Mouse (Mus musculus) heart, embryonic 11.5 days (tissue): ENCODE measurements around the gene Chchd5. TPM values are rescaled to one million over a fixed set of nuclear protein-coding genes. Genes with fewer than 3 reads are reported as not detected.

Source experiments
- ATAC-seq: fragments of 200-750 bp; cut with Nextera tagmentation; replicated peaks from 2 replicates; pipeline ENCODE4 v1.8.0; 2017; ENCODE audit warnings: moderate library complexity; ENCODE audit not compliant: insufficient number of reproducible peaks, low FRiP score, low TSS enrichment
- H3K27ac ChIP-seq: fragments of 300-500 bp; sonication (generic); 2 replicates; pipeline ENCODE4 v1.5.1; 2014; ENCODE audit warnings: mild to moderate bottlenecking, low read depth, low read length
- H3K27me3 ChIP-seq: fragments of 300-500 bp; sonication (generic); 2 replicates; pipeline ENCODE4 v1.6.1; 2014; ENCODE audit warnings: mild to moderate bottlenecking, low read length, mixed read lengths; ENCODE audit not compliant: control insufficient read depth, insufficient read depth
- H3K36me3 ChIP-seq: fragments of 300-500 bp; sonication (generic); 2 replicates; pipeline ENCODE4 v1.6.1; 2014; ENCODE audit warnings: mild to moderate bottlenecking, low read length, moderate library complexity, mixed read lengths; ENCODE audit not compliant: control insufficient read depth, insufficient read depth
- H3K4me1 ChIP-seq: fragments of 300-500 bp; sonication (generic); 2 replicates; pipeline ENCODE4 v1.6.1; 2014; ENCODE audit warnings: low read length; ENCODE audit not compliant: control insufficient read depth, insufficient read depth
- H3K4me2 ChIP-seq: fragments of 300-500 bp; sonication (generic); 2 replicates; pipeline ENCODE4 v1.6.1; 2014; ENCODE audit warnings: mild to moderate bottlenecking, moderate library complexity
- H3K4me3 ChIP-seq: fragments of 300-500 bp; sonication (generic); 2 replicates; pipeline ENCODE4 v1.5.1; 2014; ENCODE audit warnings: low read depth, low read length
- H3K9ac ChIP-seq: fragments of 300-500 bp; sonication (generic); 2 replicates; pipeline ENCODE4 v1.6.1; 2014; ENCODE audit warnings: mild to moderate bottlenecking, low read depth, low read length, moderate library complexity
- H3K9me3 ChIP-seq: fragments of 300-500 bp; sonication (generic); replicated peaks from 2 replicates; pipeline ENCODE4 v1.6.1; 2016; ENCODE audit warnings: low read length; ENCODE audit not compliant: control insufficient read depth
- WGBS: fragments of 180-500 bp; shearing (Covaris S2); extraction: QIAGEN DNeasy Blood & Tissue Kit; methylation state at CpG from one replicate; pipeline ENCODE4 v1.1.7; 2014; ENCODE audit not compliant: insufficient replicate concordance; 5-methylcytosine and 5-hydroxymethylcytosine counted together
- polyA plus RNA-seq: library from polyadenylated mRNA; unstranded; fragments of >200 nt; fragmentation: Nextera tagmentation; extraction: Ambion mirVana; gene quantifications from 2 replicates; pipeline ENCODE4 v1.2.1, GENCODE M21; 2014

Gene Chchd5
- polyA plus RNA-seq, 1 experiment from 2014 or later, result 20.1 TPM

DNA sequence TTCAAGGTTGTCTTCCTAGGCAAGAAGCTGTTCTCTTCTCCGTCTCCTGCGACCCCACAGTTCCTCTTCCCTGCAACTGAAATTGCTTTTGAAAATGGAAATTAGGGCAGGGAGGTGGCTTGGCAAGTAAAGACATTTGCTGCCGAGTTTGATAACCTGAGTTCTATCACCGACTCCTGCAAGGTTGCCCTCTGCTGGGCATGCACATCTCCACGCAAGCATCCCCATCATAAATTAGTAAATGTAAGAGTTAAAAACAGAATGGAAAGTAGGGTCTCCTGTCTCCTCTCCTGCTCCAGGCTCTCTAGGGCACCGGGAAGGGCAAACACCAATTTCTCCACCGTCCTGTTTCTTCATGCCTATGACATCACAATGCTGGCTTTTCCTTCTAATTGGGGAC, 2.7 kb downstream of the Chchd5 start:
- Histone ChIP-seq H3K36me3 (peaks cover 16% of the 10 kb centered on the region), H3K27me3 (no peaks in the 10 kb centered on the region), H3K4me2 (no peak overlapping the region), H3K9ac (no peak overlapping the region), H3K27ac (no peak overlapping the region), H3K9me3 (no peaks in the 10 kb centered on the region; the same call in 1 of the 2 replicates), H3K4me3 (no peak overlapping the region), H3K4me1 (peaks cover 10% of the 10 kb centered on the region; the same call in 1 of the 2 replicates)
- 93% methylated on average over 7 of the region's 7 CpGs for WGBS
- ATAC-seq, result no peak

GRCm38 (mm10) chr2:129133006-129133805, 3.7 kb downstream of the Chchd5 start:
- Histone ChIP-seq H3K4me2 (no peak overlapping the region), H3K27me3 (no peaks in the 10 kb centered on the region), H3K27ac (no peak overlapping the region), H3K9ac (no peak overlapping the region), H3K4me3 (no peak overlapping the region), H3K9me3 (no peaks in the 10 kb centered on the region; the same call in 1 of the 2 replicates), H3K4me1 (peaks cover 10% of the 10 kb centered on the region; the same call in 1 of the 2 replicates), H3K36me3 (peaks cover 16% of the 10 kb centered on the region)
- no peak for ATAC-seq
- 94% methylated on average over 14 of the region's 14 CpGs for WGBS

- WGBS, result 82% methylated on average over 10 of the region's 10 CpGs
- H3K9me3 ChIP-seq, result no peaks in the 10 kb centered on the region
- no peak overlapping the region for H3K4me2 ChIP-seq
- H3K27me3 ChIP-seq, result no peaks in the 10 kb centered on the region
- no peak overlapping the region for H3K4me3 ChIP-seq
- no peak overlapping the region for H3K9ac ChIP-seq
- ATAC-seq, result no peak
- no peak overlapping the region for H3K27ac ChIP-seq
- no peaks in the 10 kb centered on the region for H3K36me3 ChIP-seq
- H3K4me1 ChIP-seq, result no peaks in the 10 kb centered on the region
These were observed 10.4 kb downstream of the Chchd5 start for GRCm38 (mm10) chr2:129139906-129140305.

- Histone ChIP-seq H3K36me3 (no peaks in the 10 kb centered on the region), H3K4me3 (no peak overlapping the region), H3K4me1 (no peaks in the 10 kb centered on the region), H3K4me2 (no peak overlapping the region), H3K9ac (no peak overlapping the region), H3K27me3 (no peaks in the 10 kb centered on the region), H3K9me3 (no peaks in the 10 kb centered on the region), H3K27ac (no peak overlapping the region)
- ATAC-seq, result no peak
- 59% methylated on average over 2 of the region's 2 CpGs for WGBS
These were observed 19.3 kb downstream of the Chchd5 start for GRCm38 (mm10) chr2:129148836-129149235.

DNA sequence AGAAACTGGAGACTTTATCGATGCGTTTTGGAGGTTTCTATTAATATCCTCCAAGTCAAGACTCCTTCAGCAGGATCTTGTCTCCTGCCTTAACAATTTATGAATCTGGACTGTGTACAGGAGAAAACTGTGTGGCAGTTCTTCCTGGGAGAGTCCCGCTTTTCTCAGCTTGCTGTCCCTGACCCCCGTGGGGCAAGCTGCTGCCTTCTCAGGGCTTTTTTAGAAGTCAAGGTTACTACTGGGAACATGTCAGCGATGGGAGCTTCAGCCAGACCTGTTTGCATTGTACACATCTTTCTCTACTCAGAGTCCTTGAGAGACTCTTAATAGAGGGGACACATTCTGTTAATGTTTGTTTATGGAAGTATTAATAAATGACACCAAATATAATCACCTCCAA, 20.9 kb downstream of the Chchd5 start:
- no peak for ATAC-seq
- WGBS, result 75% methylated on average over 5 of the region's 5 CpGs
- no peak overlapping the region for H3K4me3 ChIP-seq

DNA sequence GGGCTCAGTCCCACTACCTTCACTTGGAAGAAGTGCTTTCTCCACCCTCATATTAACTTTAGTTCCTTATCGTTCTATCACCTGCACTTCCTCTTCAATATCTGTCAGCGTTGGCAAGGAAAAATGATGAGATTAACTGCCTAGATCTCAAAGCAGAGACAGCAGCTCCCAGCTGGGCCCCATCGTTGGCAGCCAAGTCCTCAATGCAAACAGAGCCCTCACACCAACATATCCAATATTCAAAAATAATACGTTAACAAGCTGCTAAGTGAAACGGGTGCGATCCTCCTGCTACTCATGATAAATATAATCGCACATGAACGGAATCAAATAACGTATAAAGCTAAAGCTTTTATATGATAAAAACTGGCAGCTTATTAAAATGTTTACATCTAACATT, 21.6 kb downstream of the Chchd5 start:
- Histone ChIP-seq H3K36me3 (no peaks in the 10 kb centered on the region), H3K4me3 (no peak overlapping the region), H3K27me3 (no peaks in the 10 kb centered on the region), H3K4me2 (no peak overlapping the region), H3K27ac (no peak overlapping the region), H3K9ac (no peak overlapping the region), H3K4me1 (no peaks in the 10 kb centered on the region), H3K9me3 (no peaks in the 10 kb centered on the region)
- no peak for ATAC-seq
- WGBS, result 87% methylated on average over 9 of the region's 9 CpGs

More for the DNA sequence above, 20.9 kb downstream of the Chchd5 start:
- no peaks in the 10 kb centered on the region for H3K9me3 ChIP-seq
- no peak overlapping the region for H3K4me2 ChIP-seq
- H3K27me3 ChIP-seq, result no peaks in the 10 kb centered on the region
- H3K4me1 ChIP-seq, result no peaks in the 10 kb centered on the region
- H3K27ac ChIP-seq, result no peak overlapping the region
- no peaks in the 10 kb centered on the region for H3K36me3 ChIP-seq
- H3K9ac ChIP-seq, result no peak overlapping the region

DNA sequence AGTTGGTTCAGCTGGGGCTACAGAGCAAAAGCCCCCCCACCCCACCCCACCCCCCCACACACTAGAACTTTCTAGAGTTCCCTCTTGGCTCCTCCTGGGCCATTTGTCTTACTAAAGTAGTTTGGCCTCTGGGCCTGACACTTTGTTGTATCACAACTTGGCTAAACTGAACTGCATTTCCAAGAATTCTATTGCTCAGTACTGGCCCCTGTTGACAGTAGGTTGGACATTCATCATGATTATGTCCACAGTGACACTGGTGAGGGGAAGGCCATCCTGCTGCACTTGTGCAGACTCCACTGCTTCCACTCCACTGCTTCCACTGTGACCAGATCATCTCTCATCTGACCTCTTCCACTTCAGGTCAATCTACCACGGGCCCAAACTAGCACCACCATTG, 23.3 kb downstream of the Chchd5 start:
- H3K27ac ChIP-seq, result no peak overlapping the region
- WGBS, result 74% methylated on average over 1 of the region's 1 CpGs

GRCm38 (mm10) chr2:129164815-129165214, 35.3 kb downstream of the Chchd5 start:
- Histone ChIP-seq H3K4me3 (no peak overlapping the region), H3K36me3 (no peaks in the 10 kb centered on the region), H3K27me3 (no peaks in the 10 kb centered on the region), H3K27ac (no peak overlapping the region), H3K9ac (no peak overlapping the region), H3K4me1 (no peaks in the 10 kb centered on the region), H3K9me3 (no peaks in the 10 kb centered on the region), H3K4me2 (no peak overlapping the region)
- 69% methylated on average over 5 of the region's 5 CpGs for WGBS
- ATAC-seq, result no peak

More for the DNA sequence above, 23.3 kb downstream of the Chchd5 start:
- H3K9ac ChIP-seq, result no peak overlapping the region
- no peak overlapping the region for H3K4me2 ChIP-seq
- H3K36me3 ChIP-seq, result no peaks in the 10 kb centered on the region
- H3K27me3 ChIP-seq, result no peaks in the 10 kb centered on the region
- H3K4me1 ChIP-seq, result no peaks in the 10 kb centered on the region
- no peak for ATAC-seq
- no peak overlapping the region for H3K4me3 ChIP-seq
- H3K9me3 ChIP-seq, result no peaks in the 10 kb centered on the region
